Mouse (Mus musculus): ENCODE results near the gene Cd4.
A peak's percentile ranks its signal among the peaks of the same experiment; 100 is the strongest.
"Not testable (repeated sequence)": the region's sequence is repeated elsewhere in the genome, so short reads cannot be mapped to it uniquely, and the experiment has no call there.

The Cd4 gene

DNA sequence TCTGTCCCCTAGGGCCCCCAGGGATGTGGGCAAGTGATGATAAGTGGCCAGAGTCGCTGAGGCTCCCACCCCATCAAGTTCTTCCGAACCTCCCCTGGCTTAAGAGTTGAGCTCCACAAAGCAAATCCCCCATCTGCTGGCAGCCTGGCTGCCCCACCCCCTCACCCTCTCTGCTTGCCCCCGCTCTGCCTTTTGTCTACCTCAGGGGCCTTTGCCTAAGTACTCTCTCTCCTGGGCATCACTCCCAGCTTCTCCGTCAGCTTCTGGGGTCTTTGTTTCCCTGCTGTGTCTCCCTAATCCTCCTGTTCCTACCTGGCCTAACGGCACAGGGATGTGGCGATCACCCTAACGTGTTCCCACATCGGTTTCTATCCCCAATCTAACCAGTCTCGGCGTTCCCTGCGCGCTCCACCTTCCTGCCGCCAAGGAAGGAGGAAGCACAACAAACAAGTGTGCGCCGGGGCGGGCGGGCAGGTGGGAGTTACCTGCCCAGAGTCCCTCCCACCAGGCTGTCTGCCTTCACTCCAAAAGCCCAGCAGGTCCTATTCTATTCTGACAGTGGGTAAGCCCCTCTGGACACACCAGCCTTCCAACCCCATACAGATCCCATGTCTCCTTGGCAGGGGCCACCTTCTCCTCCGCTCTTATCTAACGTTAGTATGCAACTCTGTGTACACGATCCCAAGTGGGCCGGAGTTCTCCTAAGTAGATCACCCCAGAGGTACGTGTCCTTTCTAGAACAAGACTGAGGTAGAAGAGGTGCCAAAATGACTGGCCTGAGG, 27.3 kb upstream of the Cd4 start:
- peak; percentile 64 to 66 for DNase-seq

DNA sequence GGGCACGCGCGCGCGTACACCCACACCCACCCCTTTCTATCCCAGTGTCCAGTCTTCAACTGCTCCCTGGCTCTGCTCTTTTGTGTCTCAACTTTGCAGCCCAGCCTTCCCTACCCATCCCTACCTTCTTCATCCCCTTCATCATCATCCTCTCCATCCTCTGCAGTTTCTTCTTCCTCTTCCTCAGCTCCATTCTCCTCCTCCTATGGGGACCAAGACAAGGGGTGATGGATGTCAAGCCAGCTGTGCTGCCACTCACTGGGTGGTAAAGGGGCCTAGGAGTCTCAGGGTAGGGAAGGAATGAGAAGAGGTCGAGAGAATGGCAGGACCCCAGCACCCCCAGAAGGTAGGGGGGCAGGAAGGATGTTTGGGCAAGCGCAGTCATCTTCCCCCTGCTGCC, 26.5 kb upstream of the Cd4 start:
- DNase-seq, result no peak

DNA sequence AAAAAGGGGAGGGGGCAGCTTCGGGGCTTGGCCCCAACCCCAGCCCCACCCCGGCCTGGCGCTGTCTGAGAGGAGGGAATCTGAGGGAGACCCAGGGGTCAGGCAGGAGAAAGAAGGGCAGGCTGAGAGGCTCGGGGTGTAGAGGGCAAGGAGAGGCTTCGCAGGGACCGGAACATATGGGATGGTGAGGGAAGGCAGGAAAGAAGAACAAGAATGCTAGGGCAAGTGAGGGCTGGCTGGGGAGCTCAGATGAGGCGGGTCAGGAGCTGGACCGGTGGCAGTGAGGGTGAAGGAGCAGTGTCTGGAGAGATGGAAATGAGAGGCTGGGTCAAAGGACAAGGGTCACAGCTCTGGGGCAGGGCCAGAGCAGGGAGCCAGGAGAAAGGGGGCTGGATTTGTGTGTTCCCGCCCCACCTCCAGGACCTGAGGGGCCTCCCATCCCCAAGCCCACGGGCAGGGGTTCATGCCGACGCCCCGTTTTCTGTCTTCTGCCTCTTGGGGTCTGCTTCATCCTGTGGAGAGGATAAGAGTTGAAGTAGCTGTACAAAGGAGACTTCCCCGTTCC, 25.8 kb upstream of the Cd4 start:
- DNase-seq, result no peak

DNA sequence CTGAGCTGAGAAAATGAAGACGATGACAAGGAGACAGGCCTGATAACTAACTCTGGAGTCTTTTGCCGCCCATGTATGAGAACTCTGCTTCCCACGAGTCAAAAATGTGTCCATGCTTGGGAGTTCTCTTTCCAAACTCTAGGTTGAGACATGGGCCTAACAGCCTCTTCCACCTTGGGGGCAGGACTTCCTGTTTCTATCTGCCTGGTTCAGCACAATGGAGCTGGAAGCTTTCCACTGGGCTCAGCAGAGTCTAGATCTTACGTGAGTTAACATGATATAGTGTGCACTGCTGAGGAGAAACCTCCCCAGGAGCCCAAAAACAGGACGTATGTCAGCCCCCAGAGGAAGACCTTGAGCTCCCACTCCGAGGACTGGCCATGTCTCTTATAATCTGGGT, 25.2 kb upstream of the Cd4 start:
- DNase-seq, result no peak

DNA sequence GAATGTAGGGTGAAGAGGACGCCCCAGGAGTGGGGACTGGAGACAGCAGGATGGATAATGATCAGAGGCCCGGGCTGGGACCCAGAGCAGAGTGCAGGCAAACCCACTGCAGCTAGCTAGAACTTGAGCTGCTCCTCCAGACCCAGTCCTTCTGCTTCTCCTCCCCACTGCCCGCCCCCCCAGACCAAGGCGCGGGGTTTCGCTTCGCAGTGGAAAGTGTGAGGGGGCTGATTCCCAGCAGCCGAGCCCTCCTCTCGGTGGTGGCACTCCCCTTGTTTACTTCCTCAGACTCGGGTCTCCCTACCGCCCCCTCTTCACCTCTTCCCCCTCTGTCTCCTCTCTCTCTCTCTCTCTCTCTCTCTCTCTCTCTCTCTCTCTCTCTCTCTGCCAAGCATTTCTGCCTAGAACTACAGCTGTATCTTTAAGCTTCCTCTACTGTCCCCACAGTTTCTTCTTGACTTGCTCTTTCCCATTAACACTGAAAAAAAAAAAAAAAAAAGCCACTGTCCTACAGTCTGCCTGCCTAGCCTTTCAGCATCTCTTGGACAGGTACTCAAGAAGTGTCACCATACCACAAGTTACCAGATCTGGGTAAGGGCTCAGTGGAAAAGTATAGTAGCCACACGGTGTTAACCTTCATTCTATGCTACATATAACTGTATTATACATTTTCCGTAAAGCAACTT, 23.7 kb upstream of the Cd4 start, which contains the start of gene Lag3:
Gene Lag3 (minus strand): TSS at position 173 of the 686 bp plus-strand sequence.
- DNase-seq, result no peak

DNA sequence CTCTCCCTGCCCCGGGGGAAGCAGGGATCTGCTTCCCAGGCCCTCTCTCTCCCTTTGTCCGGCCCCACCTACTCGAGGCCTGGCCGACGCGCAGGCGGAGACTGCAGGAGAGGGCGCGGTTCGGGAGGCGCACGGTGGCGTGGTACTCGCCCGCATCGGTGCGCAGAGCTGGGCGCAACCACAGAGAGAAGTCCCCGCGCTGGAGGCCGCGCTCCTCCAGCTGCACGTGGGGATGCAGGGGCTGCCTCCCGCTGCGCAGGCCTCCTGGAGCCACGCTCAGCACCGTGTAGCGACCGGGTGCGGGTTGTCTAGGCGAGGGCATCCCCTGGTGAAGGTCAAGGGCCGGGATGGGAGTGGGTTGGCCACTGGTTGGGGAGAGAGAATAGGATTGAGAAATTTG, 22.0 kb upstream of the Cd4 start:
- DNase-seq, result peak in 1 of 2 experiments; percentile 39

DNA sequence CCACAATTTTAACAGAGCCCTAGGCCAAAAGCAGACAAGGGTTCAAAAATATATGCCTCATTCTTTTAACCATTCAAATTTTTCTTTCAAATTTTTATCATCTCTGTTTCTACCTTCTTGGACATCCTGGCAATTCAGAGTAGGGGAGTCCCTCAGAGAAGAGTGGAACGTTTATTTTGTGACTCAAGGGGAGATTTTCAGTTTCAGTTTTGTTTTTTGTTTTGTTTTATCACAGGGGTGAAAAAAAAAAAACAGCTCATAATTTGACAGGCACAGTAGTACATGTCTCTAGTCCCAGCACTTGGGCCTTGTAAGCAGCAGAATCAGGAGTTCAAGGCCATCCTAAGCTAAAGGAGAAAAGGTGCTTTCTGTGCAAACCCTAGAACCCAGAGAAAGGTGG, 19.7 kb upstream of the Cd4 start:
- no peak for DNase-seq

DNA sequence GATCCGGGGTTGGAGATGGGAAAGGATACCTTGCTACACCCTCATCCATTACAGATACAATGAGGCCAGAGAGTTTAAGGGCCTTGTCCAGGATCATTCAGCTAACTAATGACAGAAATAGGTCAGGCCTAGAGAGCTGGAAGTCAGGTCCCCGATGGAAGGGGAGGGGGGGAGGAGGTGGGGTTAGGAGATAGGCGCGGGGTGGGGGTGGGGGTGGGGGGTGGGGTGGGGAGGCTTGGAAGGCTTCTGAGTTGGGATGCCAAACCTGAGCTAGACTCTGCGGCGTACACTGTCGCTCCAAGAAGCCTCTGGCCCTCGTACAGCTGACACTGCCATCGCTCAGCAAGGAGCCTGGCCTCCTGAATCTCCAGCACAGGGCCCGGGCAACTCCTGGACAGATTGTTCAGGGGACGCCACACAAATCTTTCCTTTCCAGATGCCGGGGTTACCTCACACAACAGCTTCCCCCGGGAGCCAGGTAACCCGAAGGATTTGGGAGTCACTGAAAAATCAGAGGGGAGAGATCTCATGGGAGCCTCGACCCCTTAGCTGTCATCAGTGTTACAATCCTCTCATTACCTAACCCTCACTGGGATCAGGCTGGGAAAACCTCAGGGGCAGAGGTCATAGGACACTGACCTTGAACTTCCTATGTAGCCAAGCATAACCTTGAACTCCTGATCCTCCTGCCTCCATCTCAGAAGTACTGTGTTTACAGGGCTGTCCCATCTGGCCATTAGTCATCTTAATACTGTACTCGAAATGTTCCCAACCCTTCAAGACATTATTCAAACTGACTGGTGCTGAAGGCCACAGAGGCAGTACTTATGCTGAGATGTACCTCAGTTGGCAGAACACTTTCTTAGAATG, 17.2 kb upstream of the Cd4 start:
- peak; percentile 59 to 67 for DNase-seq

DNA sequence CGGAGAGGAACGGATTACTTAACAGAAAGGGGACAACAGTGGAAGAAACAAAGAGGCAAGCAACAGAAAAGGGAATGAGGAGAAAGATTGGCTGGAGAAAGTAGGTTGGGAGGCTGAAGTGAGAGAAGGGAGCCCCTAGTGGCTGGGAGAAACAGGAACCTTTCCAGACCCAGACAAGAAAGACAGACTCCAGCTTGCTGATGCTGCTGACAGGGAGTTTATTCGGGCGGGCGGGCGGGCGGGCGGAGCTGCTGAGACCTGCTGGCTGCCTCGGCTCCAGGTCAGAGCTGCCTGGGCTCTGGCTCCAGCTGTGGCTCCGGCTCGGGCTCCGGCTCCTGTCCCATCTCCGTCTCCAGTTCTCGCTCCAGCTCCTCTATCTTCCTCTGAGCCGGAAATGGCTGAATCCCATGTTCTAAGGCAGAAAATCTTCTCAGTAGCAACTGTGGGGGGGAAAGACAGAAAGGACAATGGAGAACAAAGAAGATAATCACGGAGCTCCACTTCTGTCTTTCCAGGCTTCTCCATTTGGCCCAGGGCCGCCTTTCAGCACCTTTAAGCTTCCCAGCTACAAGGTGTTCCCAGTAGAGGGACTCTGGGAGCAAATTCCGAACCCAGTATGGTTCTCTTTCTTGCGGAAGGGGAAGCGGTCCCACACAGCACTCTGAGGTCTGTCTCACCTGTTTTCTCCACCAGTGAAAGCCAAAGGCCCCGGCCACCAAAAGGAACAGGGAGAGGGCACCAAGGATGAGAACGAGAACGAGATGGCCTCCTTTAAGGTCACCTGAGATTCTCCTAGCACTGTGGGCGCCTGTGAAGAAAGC, 16.4 kb upstream of the Cd4 start:
- peak; percentile 87 to 89 for DNase-seq

DNA sequence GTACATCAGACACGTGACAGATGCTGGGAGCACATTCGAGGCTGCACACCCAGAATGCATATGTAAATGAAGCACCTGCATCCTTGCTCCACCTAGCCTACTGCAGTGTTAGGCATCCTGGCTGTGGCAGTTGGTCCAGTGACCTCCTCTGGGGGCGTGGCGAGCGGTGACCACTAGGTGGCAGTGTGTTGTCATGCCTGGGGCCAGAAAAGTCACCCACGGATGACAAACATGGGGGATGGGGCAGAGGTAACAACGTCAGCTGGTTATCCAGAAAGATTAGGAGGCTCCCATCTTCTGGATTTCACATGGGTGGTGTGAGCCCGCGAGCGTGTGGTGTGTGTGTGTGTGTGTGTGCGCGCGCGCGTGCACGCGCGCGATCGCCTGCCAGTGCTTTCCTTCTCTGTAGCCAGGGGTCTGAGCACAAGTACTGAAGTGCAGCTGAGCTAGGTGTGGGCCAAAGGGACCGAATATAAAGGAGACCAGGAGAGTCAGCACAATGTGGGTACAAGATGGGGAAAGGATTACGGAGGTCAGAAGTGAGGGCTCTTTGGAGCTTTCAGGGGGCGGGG, 15.6 kb upstream of the Cd4 start:
- DNase-seq, result peak; percentile 99 to 100

DNA sequence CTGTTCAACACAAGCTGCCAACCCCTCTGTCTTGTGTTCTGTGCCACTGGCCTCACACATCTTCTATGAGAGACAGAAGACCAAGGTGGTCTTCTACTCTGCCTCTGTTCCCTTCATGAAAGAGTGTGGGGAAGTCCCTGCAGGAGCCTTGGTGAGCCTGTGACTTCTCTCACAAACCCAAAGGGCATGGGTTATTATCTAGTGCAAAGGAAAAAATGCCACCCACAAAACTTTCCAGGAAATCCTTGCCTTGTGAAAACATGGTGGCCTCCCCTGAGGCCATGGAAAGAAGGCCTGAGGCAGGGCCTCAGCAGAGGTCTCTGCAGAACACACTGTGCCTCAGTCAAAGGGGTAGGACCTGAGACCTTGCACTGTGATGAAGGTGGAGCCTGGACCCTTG, 13.8 kb upstream of the Cd4 start:
- DNase-seq, result no peak

DNA sequence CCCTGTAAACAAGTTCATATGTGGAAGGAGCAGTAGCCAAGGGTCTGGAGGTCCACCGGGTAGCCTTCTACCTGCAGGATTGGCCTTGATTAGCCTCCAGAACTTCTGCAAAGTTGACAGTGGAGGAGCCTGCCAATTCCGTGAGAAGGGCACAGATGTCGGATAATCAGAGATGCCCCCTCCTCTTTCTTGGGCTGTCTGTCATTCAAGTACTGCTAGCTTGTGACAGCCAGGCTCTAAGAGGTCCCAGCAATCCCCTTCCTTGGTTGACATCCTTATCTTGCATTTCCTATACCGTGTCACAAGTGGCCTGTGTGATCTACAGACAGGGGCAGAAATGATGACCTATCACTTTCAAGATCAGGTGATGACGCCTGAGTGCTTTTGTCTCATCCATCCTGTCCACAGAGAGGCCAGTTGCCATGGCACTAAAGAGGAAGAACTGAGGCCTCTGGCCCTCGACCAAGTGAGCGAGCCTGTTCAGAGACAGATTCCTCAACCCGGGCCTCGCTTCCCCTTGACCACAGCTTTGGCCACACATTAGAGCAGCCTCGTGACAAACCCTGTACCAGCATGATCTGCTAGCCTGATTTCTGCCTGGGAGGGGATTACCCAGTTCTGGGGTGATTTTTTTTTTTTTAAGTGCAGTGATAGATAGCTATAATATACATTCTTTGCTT, 12.9 kb upstream of the Cd4 start:
- peak; percentile 61 to 66 for DNase-seq

DNA sequence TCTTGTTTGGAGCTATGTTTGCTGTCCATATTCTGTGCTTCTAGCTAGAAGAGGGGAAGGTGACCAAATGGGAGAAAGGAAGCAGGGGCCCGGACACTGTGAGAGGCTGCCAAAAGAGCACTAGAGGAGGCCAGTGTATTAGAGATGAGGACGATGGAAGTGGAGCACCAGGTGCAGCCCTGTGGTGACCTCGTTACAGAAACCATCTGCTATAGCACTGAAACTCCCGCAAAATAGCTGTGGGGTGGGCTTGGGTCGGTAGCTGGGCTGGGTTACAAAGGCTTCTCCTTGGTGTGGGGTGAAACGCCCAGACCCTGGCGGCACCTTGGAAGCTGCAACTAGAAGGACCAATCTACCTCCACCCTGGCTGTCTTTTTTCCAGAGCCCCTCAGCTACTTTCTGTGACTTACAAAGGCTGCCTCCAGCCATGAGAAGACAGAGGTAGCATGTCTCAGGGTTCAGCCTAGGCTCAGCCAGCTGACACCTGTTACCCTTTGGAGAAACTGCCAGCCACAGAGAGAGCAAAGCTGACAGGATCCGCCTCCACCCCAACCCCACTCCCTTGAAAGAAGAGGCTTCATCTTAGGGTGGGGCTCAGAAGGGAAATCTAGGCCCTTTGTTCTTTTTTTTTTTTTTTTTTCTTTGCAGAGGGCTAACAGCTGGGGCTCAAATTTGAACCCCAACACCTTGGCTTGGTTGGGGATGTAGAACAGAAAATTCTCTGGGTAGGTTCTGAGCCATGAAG, 12.2 kb upstream of the Cd4 start:
- DNase-seq, result peak; percentile 42 to 46

DNA sequence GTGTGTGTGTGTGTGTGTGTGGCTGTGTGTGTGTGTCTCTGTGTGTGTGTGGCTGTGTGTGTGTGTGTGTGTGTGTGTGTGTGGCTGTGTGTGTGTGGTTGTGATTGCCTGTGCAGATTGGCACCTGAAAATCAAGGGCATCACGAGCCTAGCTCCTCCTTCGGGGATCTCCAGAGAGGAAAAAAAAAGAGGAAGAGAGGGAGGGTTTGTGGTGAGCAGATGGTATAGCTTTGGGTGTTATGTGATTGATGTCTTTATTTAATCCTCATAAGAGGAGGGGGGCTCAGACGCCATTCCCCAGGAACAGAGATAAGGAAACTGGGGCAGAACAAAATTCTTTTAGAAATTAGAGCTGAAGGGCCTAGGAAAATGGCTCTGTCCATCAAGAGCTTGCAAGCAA, 10.3 kb upstream of the Cd4 start:
- DNase-seq, result peak in 1 of 2 experiments; percentile 27

DNA sequence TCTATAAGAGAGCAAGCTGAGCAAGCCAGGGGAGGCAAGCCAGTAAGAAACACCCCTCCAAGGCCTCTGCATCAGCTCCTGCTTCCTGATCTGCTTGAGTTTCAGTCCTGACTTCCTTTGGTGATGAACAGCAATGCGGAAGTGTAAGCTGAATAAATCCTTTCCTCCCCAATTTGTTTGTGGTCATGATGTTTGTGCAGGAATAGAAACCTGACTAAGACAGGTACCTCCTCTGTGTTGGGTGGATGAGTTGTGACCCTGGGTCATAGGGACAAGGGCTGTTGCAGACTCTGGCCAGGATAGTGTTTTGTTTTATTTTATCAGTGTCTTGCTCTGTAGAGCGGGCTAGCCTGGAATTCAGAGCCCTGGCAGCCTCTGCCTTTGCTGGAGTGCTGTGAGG, 6.1 kb upstream of the Cd4 start:
- DNase-seq, result not testable (repeated sequence)

DNA sequence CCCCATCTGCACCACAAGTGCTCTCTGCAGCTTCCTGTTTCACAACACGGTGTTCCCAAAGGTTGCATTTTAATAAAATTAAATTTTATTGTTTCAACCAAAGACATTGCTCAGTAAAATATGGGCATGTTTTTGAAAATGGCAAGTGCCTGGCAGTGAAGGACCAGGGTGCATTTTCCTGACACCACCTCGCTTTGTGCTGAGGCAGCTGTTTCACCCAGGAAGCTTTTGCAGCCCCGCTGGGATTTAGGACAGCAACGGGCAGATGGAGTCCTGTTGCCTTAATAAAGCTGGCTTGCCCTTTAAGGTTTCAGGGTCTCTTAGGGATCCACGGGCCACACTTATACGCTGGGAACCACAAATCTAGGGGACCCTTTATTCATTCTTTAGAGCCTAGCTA, 3.0 kb upstream of the Cd4 start:
- DNase-seq, result no peak

DNA sequence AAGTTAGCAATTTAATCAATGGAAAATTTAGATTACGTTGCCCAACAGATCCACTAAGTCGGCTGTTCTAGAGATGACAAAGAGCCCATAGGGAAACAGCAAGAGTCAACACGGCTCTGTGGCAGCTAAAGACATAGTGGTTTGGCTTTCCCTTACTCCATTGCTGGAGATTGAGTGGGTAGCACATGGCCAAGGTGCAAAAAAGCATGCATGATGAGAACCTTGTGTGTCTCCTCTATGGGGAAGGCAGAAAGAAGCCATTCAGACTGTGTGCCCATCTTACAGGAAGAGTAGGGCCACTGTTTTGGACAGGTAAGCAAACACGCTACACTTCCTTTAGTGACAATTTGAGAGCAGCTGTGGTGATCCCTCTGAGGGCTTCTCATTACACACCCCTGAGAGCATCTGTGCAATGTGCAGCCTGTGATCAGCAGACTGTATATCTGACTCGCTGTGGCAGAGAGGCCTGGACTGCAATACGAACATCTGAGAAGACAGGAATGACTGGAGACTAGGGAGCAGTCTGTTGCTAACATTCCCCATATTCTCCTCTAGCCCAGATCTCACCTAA, 619 bp upstream of the Cd4 start:
- DNase-seq, result no peak

DNA sequence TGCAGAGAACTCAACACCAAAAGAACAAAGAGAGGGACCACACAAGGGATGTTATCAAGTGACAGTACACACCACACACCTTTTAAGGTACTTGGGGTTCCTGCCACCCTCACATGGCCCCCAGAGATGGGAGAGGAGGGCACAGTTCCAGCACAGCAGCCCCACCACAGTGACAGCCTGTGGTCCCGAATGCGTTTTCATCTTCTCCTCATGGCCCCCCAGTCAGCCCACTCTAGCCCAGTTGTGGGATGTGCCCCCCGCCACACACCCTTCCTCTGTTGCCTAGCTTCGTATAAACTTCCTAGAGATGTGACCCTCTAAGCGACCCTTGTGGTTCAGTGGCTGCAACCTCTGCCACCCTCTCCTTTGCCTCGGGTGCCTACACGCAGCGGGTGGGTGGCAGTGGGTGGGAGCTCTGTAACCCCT, 2.1 kb downstream of the Cd4 start:
- DNase-seq, result no peak

DNA sequence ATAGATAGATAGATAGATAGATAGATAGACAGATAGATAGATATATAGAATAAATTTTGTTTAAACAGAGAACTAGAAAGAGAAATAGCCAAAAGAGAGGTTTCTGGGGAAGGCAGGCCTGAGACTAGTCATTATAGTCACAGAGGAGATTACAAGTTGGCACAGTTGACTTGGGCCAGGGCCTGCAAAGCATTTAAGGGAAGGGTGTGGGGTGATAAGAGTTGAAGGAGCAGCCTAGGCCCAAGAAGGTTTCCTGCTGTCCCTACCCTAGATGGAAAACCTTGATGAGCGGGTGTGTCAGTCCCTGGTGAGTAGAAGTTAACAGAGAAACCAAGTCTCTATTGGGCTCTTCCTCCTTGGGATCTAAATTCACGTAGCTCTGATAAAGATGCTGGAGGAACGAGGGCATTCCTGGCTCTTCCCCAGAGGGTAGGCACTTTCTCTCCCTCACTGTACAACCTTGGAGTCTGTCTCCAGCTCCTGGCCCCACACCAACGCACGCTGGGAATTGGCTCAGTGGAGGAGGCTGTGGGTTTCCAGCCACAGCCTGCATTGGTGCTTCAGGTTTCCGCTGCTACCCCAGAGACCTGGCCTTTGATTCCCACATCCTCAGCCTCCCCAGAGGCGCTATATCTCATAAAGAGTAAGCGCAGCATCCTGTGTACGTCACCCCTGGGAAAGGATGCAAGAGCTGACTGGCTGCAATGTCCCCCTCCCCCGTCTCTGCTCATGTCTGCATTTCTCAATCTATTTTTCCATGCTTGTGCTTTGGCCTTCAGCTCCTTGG, 3.1 kb downstream of the Cd4 start:
- DNase-seq, result peak; percentile 87 to 90

Measured in cerebellum, postnatal 10 days (tissue).